Comparison of ENCODE assay signal across 21 mouse cellular contexts in the genomic region with DNA sequence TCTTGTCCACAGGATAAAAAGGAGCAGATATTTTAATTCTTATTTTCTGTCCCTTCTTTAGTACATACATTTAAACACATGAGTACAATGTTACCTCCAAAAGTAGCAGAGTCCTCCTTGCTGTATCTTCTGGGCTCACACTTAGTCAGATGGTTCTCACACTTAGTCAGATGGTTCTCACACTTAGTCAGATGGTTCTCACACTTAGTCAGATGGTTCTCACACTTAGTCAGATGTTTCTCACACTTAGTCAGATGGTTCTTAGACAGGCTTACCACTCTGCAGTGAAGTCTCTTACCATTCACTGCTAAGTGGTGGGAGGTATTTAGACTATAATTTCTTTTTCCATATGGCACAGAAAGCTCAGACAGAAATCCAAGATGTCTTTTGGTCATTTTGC.
DNase-seq lines count a peak whose midpoint lies in the region; ATAC-seq lines count a peak whose summit lies in the region.
"Had no signal": no experiment of that assay in that cellular context is flagged by ENCODE, and none has a peak within 500 bp of the region (broad histone marks: within the 10 kb centered on the region; RNA-seq: fewer than 3 reads in every experiment).

No protein-coding gene starts in this region.

- no peak for DNase-seq in frontal cortex, postnatal 14 days (ENCODE audit: low spot score in 2 of 2)
- peak; percentile 50 for DNase-seq in brain, adult 2 months (ENCODE audit: low read depth, low spot score)
- DNase-seq in heart, postnatal 10 days, result no peak
- no peak for DNase-seq in layer of hippocampus, adult 9-11 months
- no peak for DNase-seq in ovary, postnatal 10 days (ENCODE audit: low spot score)
- DNase-seq: adrenal gland, adult 2 months; adrenal gland, postnatal 10 days; adrenal gland, postnatal 25 days; B cell, adult 2 months; cerebellum, adult 11 months; cerebellum, adult 18-20 months; cerebellum, adult 8-10 months; cerebellum, adult 9-11 months; cerebellum, postnatal 14 days; cerebellum, postnatal 36 days; embryo, embryonic 11 days had no signal

- intact Hi-C loops in heart, postnatal 10 days (cut with DNase I), result no loop called here

- ATAC-seq in frontal cortex, adult (ENCODE audit: low TSS enrichment), result peak; percentile 68
- peak; percentile 38 for ATAC-seq in inflammation-experienced regulatory T-cells, adult 6 months
- ATAC-seq: forebrain, embryonic 14.5 days; forebrain, embryonic 16.5 days; Patski had no signal
